ENCODE assay signal across 33 mouse cellular contexts in genomic region chr2:45434169-45434568, GRCm38 (mm10).
DNase-seq lines count a peak whose midpoint lies in the region; ATAC-seq and TF ChIP-seq lines count a peak whose summit lies in the region.
"Had no signal": no experiment of that assay in that cellular context is flagged by ENCODE, and none has a peak within 500 bp of the region (broad histone marks: within the 10 kb centered on the region; RNA-seq: fewer than 3 reads in every experiment).

No protein-coding gene starts in this region.

- no peaks in the 10 kb centered on the region for H3K27me3 ChIP-seq in MEL (ENCODE audit: control insufficient read depth in 1 of 2, insufficient read depth in 2 of 2, low read length in 2 of 2)
- no peaks in the 10 kb centered on the region for H3K27me3 ChIP-seq in liver, embryonic 13.5 days
- H3K27me3 ChIP-seq: embryonic facial prominence, embryonic 12.5 days; forebrain, embryonic 15.5 days; heart, embryonic 12.5 days; hindbrain, embryonic 15.5 days; kidney, embryonic 15.5 days; limb, embryonic 13.5 days; midbrain, embryonic 12.5 days; neural tube, embryonic 12.5 days; Patski; stomach, embryonic 15.5 days had no signal

- H3K4me2 ChIP-seq in liver, embryonic 13.5 days = no peak overlapping the region
- H3K4me2 ChIP-seq: embryonic facial prominence, embryonic 12.5 days; forebrain, embryonic 15.5 days; heart, embryonic 12.5 days; hindbrain, embryonic 15.5 days; kidney, embryonic 15.5 days; limb, embryonic 13.5 days; midbrain, embryonic 12.5 days; neural tube, embryonic 12.5 days; stomach, embryonic 15.5 days had no signal

- no peak overlapping the region for H3K27ac ChIP-seq in MEL (ENCODE audit: control insufficient read depth, low read depth, low read length)
- no peak overlapping the region for H3K27ac ChIP-seq in liver, embryonic 13.5 days
- H3K27ac ChIP-seq: embryonic facial prominence, embryonic 12.5 days; forebrain, embryonic 15.5 days; heart, adult 2 months; hindbrain, embryonic 10.5 days; hindbrain, embryonic 15.5 days; kidney, embryonic 15.5 days; layer of hippocampus, adult 2 months; left cerebral cortex, adult 2 months; limb, embryonic 13.5 days; macrophage; midbrain, embryonic 12.5 days; neural tube, embryonic 12.5 days; stomach, embryonic 15.5 days had no signal

- WGBS in liver, embryonic 13.5 days (ENCODE audit: insufficient replicate concordance) = 9% methylated on average over 1 of the region's 1 CpGs

- ATAC-seq in common myeloid progenitor, adult 5-6 weeks (replicated peaks; ENCODE audit: low read depth, poor library complexity, severe bottlenecking) = peak; percentile 98
- ATAC-seq in liver, embryonic 13.5 days (ENCODE audit: low read depth) = peak; percentile 94
- peak; percentile 95 for ATAC-seq in megakaryocyte progenitor cell, adult 5-6 weeks (replicated peaks; ENCODE audit: poor library complexity)
- ATAC-seq: forebrain, embryonic 15.5 days; inflammation-experienced regulatory T-cells, adult 6 months; Patski had no signal

- TF ChIP-seq EP300 in MEL (IDR thresholded peaks at IDR 0.05; ENCODE audit: low read depth in 1 of 2, low read length in 2 of 2) = peak in 1 of 2 experiments; percentile 55; a peak in 2 of 4 replicates

- no peaks in the 10 kb centered on the region for H3K4me1 ChIP-seq in MEL (ENCODE audit: control insufficient read depth in 1 of 2, insufficient read depth in 2 of 2, low read length in 2 of 2)
- H3K4me1 ChIP-seq in liver, embryonic 13.5 days (replicated peaks) = peaks cover 19% of the 10 kb centered on the region
- H3K4me1 ChIP-seq: heart, embryonic 12.5 days; kidney, embryonic 15.5 days; neural tube, embryonic 12.5 days; stomach, embryonic 15.5 days had no signal

- no peaks in the 10 kb centered on the region for H3K9me3 ChIP-seq in MEL (replicated peaks; ENCODE audit: insufficient read depth, low read length)
- H3K9me3 ChIP-seq in liver, embryonic 13.5 days (replicated peaks) = no peaks in the 10 kb centered on the region
- H3K9me3 ChIP-seq: embryonic facial prominence, embryonic 12.5 days; forebrain, embryonic 15.5 days; heart, embryonic 12.5 days; hindbrain, embryonic 10.5 days; hindbrain, embryonic 15.5 days; kidney, embryonic 15.5 days; limb, embryonic 13.5 days; midbrain, embryonic 12.5 days; neural tube, embryonic 12.5 days; stomach, embryonic 15.5 days had no signal

- H3K9ac ChIP-seq in MEL (ENCODE audit: control insufficient read depth, low read depth, low read length, poor library complexity, severe bottlenecking) = no peak overlapping the region
- no peak overlapping the region for H3K9ac ChIP-seq in liver, embryonic 13.5 days
- H3K9ac ChIP-seq: embryonic facial prominence, embryonic 12.5 days; forebrain, embryonic 15.5 days; heart, embryonic 12.5 days; hindbrain, embryonic 15.5 days; kidney, embryonic 15.5 days; limb, embryonic 13.5 days; midbrain, embryonic 12.5 days; neural tube, embryonic 12.5 days; stomach, embryonic 15.5 days had no signal

- no peak for TF ChIP-seq RAD21 in MEL (IDR thresholded peaks at IDR 0.05; ENCODE audit: low read depth, low read length)

- TF ChIP-seq POLR2A in MEL (IDR thresholded peaks at IDR 0.05; ENCODE audit: control insufficient read depth in 1 of 2, insufficient read depth in 1 of 2, low read depth in 1 of 2, low read length in 2 of 2, poor library complexity in 1 of 2) = no peak

- no peaks in the 10 kb centered on the region for H3K36me3 ChIP-seq in MEL (ENCODE audit: control insufficient read depth in 1 of 2, insufficient read depth in 2 of 2, low read length in 2 of 2)
- H3K36me3 ChIP-seq in liver, embryonic 13.5 days = no peaks in the 10 kb centered on the region
- H3K36me3 ChIP-seq: embryonic facial prominence, embryonic 12.5 days; forebrain, embryonic 15.5 days; heart, embryonic 12.5 days; hindbrain, embryonic 10.5 days; hindbrain, embryonic 15.5 days; kidney, embryonic 15.5 days; limb, embryonic 13.5 days; midbrain, embryonic 12.5 days; neural tube, embryonic 12.5 days; stomach, embryonic 15.5 days had no signal

- peak; percentile 23 for DNase-seq in MEL (ENCODE audit: low read depth, low spot score)
- peak; percentile 8 for DNase-seq in liver, embryonic 13.5 days
- DNase-seq in cerebellum, adult 11-12 months = no peak
- DNase-seq in MN1 (ENCODE audit: low spot score) = no peak
- DNase-seq in right cerebral cortex, postnatal 14 days = no peak
- DNase-seq: adrenal gland, postnatal 25 days; B cell, adult 2 months; cerebellum, adult 8-10 months; cerebellum, postnatal 25 days; embryo, embryonic 11 days; heart, adult 2 months; kidney, adult 11 months; kidney, postnatal 36 days; lung, adult 2 months; lung, postnatal 10 days had no signal

- TF ChIP-seq CTCF in MEL (IDR thresholded peaks at IDR 0.05 in 2 of 3, conservative IDR thresholded peaks at IDR 0.05 in 1 of 3; ENCODE audit: control insufficient read depth in 1 of 3, insufficient read depth in 1 of 3, low read depth in 2 of 3, low read length in 3 of 3, poor library complexity in 1 of 3, severe bottlenecking in 1 of 3) = no peak

- no peaks in the 10 kb centered on the region for H3K79me2 ChIP-seq in MEL (ENCODE audit: control insufficient read depth, insufficient read depth, low read length, poor library complexity)

- H3K4me3 ChIP-seq in MEL (ENCODE audit: control insufficient read depth in 1 of 2, insufficient read depth in 1 of 2, low read depth in 2 of 2, low read length in 2 of 2) = no peak overlapping the region
- H3K4me3 ChIP-seq in liver, embryonic 13.5 days (replicated peaks) = no peak overlapping the region
- H3K4me3 ChIP-seq: embryonic facial prominence, embryonic 12.5 days; forebrain, embryonic 15.5 days; heart, adult 2 months; heart, embryonic 12.5 days; hindbrain, embryonic 10.5 days; hindbrain, embryonic 15.5 days; kidney, embryonic 15.5 days; layer of hippocampus, adult 2 months; left cerebral cortex, adult 2 months; limb, embryonic 13.5 days; midbrain, embryonic 12.5 days; myocyte; neural tube, embryonic 12.5 days; stomach, embryonic 15.5 days had no signal

TF ChIP-seq in MEL, 35 proteins besides CTCF, POLR2A, EP300 and RAD21:
- TF ChIP-seq CHD1 (IDR thresholded peaks at IDR 0.05; ENCODE audit: low read depth, low read length) (no peak), GATA1 (IDR thresholded peaks at IDR 0.05; ENCODE audit: low read depth, low read length) (0 out of 2 replicates have a peak, but pooled peaks have one; percentile 20), TCF12 (IDR thresholded peaks at IDR 0.05; ENCODE audit: low read depth, low read length) (peak; percentile 64; the same call in 1 of the 2 replicates)

Comparison
In these comparisons a context has a peak if more than half of its experiments do, and no peak if none do; other contexts are left out.
1. DNase-seq: peak in MEL (single experiment) and liver, embryonic 13.5 days (single experiment); none in cerebellum, adult 11-12 months (single experiment), MN1 (single experiment) and right cerebral cortex, postnatal 14 days (single experiment).
2. Peak in every context shown above with its lines, with median percentiles within 50 percentile points of each other: ATAC-seq.